Mouse (Mus musculus): ENCODE data around the gene Dnajc2.

Gene Dnajc2

DNA sequence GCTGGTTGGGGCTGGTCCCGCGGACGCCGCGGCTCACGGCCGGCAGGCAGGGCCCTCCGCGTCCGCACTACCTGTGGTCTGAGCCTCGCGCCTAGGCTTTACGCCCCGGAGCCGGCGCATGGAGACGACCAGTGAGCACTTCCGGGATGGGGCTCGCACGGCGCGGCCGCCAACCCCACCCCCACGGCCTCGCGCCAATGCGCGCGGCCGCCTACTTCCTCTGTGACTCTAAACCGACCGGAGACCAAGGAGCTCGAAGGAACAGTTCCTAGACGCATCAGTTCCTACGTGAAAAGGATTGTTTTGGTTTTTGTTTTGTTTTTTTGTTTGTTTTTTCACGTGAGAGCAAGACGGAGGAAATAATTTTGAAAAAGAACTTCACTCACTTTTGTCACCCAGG lies at the start of gene Dnajc2, which contains the start of gene Psmc2:
TSS of gene Dnajc2 (minus strand) at position 199 of the 400 bp plus-strand sequence.
TSS of gene Psmc2 (plus strand) at position 231 of the 400 bp plus-strand sequence.
- peak; percentile 88 for DNase-seq

DNA sequence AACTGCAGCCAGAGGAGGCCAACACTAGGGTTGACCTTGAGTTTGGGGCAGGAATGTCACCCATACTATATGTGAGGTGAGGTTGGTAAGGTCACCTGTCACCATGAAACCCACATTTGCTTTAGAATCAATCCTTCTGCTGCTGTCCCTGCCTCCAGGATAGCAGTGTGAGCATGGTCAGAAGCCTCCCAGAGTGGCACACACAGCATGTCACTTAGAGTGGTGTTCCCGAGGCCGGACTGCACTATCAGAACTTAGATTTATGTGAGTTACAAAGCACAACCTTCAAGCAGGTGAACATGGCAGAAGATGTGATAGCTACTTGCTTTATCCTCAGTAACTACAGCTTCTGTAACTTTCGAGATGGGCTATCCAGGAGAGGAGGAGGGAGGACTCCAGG lies 46.7 kb upstream of the Dnajc2 start:
- DNase-seq: no peak

- DNase-seq: no peak
Observed at GRCm38 (mm10) chr5:21828855-21829254, 43.8 kb upstream of the Dnajc2 start.

DNA sequence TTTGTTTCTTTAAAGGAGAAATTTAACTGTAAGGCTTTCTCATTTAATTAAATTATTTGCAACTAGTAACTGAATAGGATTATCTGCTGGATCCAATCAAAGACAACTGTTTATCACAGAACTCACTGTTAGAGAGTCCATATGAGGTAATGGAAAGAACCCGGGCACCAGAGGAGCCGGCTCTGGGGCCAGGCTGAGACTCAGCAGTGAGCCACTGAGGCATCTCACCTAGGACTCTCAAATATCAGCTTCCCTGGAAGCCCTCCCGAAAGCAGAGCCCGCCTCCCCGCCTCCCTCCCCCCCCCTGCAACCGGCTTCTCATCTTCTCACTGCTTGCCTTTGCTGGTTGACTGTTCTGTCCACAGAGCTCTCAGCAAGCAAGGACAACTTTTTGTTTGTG lies 42.6 kb upstream of the Dnajc2 start:
- no peak for DNase-seq

DNA sequence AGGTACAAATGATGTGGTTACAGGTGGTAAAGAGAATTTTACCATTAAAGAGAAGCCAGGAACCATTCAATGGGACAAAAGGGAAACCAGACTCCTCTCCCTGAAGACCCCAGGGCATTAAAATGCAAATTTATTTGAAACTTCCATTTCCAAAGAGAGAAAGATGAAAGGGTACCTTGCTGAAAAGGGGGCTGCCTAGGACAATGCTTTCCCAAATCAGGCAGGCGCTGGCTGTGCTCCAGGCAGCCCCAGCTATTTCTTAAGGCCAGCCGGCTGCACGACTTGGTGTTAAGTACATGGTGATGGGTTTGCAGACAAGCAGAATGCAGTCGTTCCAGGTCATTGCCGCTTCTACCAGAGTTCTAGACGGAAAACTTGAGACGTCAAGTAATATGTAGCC lies 41.3 kb upstream of the Dnajc2 start:
- no peak for DNase-seq

DNA sequence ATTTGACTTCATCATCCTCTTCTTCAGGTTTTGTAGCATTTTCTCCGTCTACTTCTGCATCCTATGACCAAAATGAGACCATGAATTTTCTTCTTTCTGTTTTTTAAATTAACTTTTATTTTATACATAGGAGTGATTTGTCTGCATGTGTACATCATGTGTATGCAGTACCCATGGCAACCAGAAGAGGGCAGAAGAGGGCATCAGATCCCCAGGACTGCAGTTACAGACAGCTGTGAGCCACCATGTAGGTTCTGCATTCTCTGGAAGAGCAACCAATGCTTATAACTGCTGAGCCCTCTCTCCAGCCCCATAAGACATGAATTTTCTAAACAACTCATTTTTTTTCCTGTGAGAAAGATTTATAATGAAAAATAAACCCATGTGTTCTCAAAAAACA lies 28.9 kb upstream of the Dnajc2 start:
- DNase-seq: peak; percentile 56

GRCm38 (mm10) chr5:21810924-21811323 lies 25.9 kb upstream of the Dnajc2 start:
- no peak for DNase-seq

DNA sequence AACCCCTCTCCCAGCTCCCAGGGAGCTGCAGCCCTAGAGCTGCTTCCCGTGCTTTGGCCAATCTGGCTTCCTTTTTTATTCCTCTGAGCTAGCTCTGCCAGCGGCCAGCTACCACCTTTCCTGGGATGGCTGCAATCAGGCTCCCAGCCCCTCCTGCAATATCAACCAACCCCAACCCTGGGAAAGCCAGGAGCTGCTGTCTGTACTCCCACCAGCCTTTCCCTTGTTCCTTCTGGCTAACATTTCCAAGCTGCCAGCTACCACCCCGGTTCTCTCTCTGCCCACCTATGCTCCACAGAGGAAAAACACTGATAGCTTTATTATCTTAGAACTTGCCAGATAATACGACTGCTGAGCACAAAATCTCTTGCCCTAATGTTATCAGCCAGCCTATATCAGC lies 19.8 kb upstream of the Dnajc2 start:
- no peak for DNase-seq

- no peak for DNase-seq
Observed at GRCm38 (mm10) chr5:21803691-21804188, 18.7 kb upstream of the Dnajc2 start.

GRCm38 (mm10) chr5:21802907-21803306 lies 17.9 kb upstream of the Dnajc2 start:
- DNase-seq: no peak

GRCm38 (mm10) chr5:21792166-21792565 lies 7.1 kb upstream of the Dnajc2 start:
- DNase-seq: no peak

DNA sequence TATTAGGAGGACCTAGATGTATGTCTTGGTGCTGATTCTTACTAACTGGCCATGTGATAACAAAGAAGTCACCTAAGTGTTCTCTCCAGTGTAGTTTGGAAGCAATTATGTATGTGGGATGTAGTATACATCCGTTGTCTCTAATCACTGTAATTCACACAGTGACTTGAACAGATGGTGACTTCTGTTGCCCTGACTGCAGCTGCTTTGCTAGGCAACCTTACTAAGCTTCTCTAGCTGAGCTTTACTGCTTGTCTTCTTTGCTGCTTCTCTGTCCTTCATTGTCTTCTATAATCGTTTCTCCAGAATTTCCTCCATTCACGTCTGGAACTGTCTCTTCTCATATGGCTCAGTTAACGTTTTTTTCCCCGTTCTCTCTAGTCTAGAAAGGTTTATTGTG lies 4.0 kb upstream of the Dnajc2 start:
- no peak for DNase-seq

- no peak for DNase-seq
Observed at GRCm38 (mm10) chr5:21787186-21788105, 2.4 kb upstream of the Dnajc2 start.

- DNase-seq: peak; percentile 93
Observed at GRCm38 (mm10) chr5:21786258-21787185, 1.5 kb upstream of the Dnajc2 start.

DNA sequence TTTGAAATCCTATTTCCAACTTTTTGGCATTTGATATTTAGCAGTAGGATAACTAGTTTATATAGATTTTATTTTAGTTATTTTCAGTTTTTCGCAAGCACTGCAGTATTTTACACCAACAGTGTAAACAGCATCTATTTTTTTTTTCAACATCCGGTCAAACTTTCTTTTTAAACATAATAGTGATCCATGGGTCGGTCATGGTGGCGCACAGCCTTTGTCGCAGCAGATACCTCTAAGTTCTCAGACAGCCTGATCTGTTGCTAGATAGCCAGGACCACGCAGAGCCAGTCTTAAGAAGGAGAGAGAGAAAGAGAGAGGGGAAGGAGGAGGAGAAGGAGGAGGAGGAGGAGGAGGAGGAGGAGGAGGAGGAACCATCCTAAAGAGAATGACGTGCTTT lies 725 bp upstream of the Dnajc2 start:
- DNase-seq: no peak

- peak; percentile 16 for DNase-seq
Observed at GRCm38 (mm10) chr5:21784161-21785052, 644 bp downstream of the Dnajc2 start.

DNA sequence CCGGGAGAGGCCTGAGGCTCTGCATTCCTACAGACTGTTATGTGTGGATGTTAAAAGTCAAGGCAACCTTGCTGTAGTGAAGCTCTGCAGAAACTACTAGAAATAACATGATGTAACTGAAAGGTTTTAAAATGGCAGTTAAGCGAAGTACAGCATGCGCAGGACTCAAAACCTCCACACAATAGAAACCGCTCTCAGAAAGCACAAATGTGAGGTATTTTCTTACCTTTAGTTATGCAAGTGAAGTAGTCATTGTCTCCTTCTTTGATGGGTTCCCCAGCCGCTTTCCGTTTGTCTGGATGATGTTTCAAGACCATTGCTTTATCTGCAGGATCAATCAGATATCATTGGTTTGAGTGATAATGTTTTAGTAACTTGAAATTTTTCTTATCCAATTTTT lies 8.6 kb downstream of the Dnajc2 start:
- no peak for DNase-seq

- DNase-seq: no peak
Observed at GRCm38 (mm10) chr5:21769841-21770240, 15.2 kb downstream of the Dnajc2 start.

DNA sequence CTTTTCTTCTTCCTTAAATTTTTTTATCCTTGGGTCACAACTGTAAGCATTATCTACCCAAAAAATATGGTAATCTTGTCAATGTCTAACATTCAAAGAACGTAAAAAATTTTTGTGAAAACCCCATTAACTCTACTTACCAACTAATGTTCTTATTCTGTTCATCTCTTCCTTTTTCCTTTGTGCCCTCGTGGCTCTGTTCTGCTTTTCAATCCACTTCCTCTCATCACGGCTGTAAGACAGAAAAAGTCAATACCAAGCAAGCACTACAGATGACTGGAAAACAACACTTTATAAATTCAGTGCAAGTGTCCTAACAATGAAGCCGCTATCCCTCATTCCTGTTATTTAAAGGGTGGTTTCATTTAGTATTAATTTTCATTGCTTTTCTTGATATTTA lies 16.5 kb downstream of the Dnajc2 start:
- DNase-seq: no peak

- no peak for DNase-seq
Observed at GRCm38 (mm10) chr5:21745966-21746365, 39.1 kb downstream of the Dnajc2 start.

DNA sequence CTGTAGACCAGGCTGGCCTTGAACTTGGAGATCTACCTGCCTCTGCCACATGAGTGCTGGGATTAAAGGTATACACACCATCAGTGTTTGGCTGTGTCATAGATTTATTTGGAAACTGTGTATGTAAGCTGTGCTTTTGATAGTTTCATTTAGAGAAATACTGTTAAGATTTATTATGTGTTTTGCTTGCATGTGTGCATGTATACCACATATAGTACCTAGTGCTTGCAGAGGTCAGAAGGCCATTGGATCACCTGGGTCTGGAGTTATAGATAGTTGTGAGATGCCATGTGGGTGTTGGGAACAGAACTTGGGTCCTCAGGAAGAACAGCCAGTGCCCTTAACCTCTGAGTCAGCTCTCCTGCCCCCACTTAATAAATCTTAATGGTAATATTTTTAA lies 40.4 kb downstream of the Dnajc2 start:
- no peak for DNase-seq

DNA sequence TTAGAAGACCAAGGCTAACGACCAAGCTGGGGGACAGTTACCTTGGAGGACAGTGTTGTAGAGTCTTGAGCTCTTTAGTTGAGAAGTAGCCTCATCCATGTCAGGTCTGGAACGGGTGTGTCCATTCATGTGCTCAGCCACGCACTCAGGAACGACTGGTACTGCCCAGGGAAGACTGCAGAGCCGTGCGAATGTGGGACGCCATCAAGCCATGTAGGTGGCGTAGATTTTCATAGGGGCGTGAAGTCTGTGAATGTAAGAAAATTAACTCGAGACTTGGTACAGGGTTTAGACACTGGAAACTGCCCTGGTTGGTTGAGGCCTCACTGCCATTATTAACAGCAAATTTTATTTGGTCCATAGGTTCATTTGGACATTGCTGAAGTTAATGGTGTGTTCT lies 41.4 kb downstream of the Dnajc2 start:
- DNase-seq: no peak

Measured in thymus, postnatal 25 days (tissue).